Mouse (Mus musculus) monocyte, adult 5-6 weeks (primary cell): ENCODE measurements around the gene Pitx3. TPM values are rescaled to one million over a fixed set of nuclear protein-coding genes. Genes with fewer than 3 reads are reported as not detected.

ENCODE experiments used
- ATAC-seq: fragments of 153-309, 156-312 bp; replicated peaks from 2 replicates; pipeline ENCODE4 v1.8.0; 2017; ENCODE audit warnings: mild to moderate bottlenecking; ENCODE audit not compliant: low TSS enrichment, insufficient number of reproducible peaks, severe bottlenecking, poor library complexity, low FRiP score
- total RNA-seq: library from RNA; stranded (forward); fragments of 200-1000, 200-491, 200-594 nt; gene quantifications from 3 replicates; pipeline ENCODE4 v1.2.3, GENCODE M21; 2017

The Pitx3 gene
- total RNA-seq, 1 experiment from 2014 or later: not detected

DNA sequence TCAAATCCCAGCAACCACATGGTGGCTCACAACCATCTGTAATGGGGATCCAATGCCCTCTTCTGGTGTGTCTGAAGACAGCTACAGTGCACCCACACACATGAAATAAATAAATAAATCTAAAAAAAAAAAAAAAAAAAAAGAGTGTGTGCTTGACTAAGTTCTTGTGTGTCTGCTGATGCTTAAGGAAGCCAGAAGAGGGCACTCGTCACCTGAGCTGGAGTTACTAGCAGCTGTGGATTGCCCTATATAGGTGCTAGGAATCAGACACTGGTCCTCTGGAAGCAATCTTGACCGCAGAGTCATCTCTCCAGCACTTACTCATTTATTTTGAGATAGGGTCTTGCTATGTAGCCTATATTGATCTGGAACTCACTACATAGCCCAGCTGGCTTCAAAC lies 54.0 kb downstream of the Pitx3 start:
- ATAC-seq: no peak

GRCm38 (mm10) chr19:46091641-46092040 lies 56.5 kb downstream of the Pitx3 start:
- ATAC-seq: no peak

- no peak for ATAC-seq
Measured at GRCm38 (mm10) chr19:46087871-46088270, 60.3 kb downstream of the Pitx3 start.

DNA sequence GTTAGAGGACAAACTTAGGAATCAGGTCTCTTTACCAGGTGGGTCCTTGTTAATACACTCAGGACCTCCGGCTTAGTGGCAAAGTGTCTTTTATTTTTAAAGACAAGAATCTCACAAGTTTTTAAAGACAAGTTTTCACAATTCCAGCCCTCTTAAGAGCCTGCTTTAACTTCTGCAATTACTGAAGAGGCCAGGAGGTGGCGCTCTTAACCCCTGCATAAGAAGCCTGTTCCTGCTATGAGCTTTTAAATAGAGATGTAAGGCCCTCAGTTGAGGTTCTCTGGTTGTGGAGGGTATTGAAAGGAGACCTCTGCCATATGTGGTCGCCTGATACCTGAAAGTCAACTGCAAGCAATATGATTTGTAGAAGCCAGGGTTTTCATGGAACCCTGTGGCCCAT lies 61.8 kb downstream of the Pitx3 start:
- peak; percentile 62 for ATAC-seq

Other genes with a start within 250 kb of the Pitx3 start
- 7.5 to 16.0 TPM (median 11.5 TPM) in 3 replicates for gene Armh3, start 149.8 kb downstream of the Pitx3 start, total RNA-seq
- 4.3 to 14.7 TPM (median 6.0 TPM) in 3 replicates for gene Hps6, start 144.8 kb downstream of the Pitx3 start, total RNA-seq
- 4.4 to 21.4 TPM (median 6.6 TPM) in 3 replicates for gene Pprc1, start 103.4 kb downstream of the Pitx3 start, total RNA-seq
- gene Ldb1, start 103.1 kb downstream of the Pitx3 start, total RNA-seq: 90.1 to 143 TPM (median 108 TPM) in 3 replicates
- gene Nolc1, start 72.5 kb downstream of the Pitx3 start, total RNA-seq: 30.2 to 54.5 TPM (median 30.5 TPM) in 3 replicates
- gene Elovl3, start 16.4 kb downstream of the Pitx3 start, total RNA-seq: not detected in 3 replicates
- 41.0 to 56.7 TPM (median 55.5 TPM) in 3 replicates for gene Gbf1, start 4.2 kb upstream of the Pitx3 start, total RNA-seq
- gene Nfkb2, start 156.0 kb upstream of the Pitx3 start, total RNA-seq: 48.8 to 62.5 TPM (median 55.3 TPM) in 3 replicates
- gene Psd, start 178.8 kb upstream of the Pitx3 start, total RNA-seq: 0.76 TPM in 1 of 3 replicates, not detected in the others
- gene Fbxl15, start 179.9 kb upstream of the Pitx3 start, total RNA-seq: 1.2 to 3.0 TPM (median 2.2 TPM) in 3 replicates
- gene Cuedc2, start 190.4 kb upstream of the Pitx3 start, total RNA-seq: 43.0 to 58.3 TPM (median 56.0 TPM) in 3 replicates
- 0.57 to 2.9 TPM (median 0.75 TPM) in 3 replicates for gene Mfsd13a, start 192.8 kb upstream of the Pitx3 start, total RNA-seq
- 1.5 TPM in 2 of 3 replicates, not detected in the other for gene 2310034G01Rik, start 202.0 kb upstream of the Pitx3 start, total RNA-seq
- 90.9 to 114 TPM (median 107 TPM) in 3 replicates for gene Actr1a, start 247.4 kb upstream of the Pitx3 start, total RNA-seq
- 5.5 to 11.0 TPM (median 5.8 TPM) in 3 replicates for gene Sufu, start 248.6 kb upstream of the Pitx3 start, total RNA-seq